Mouse (Mus musculus): ENCODE results near the gene Lrrc3c. TPM values are rescaled to one million over a fixed set of nuclear protein-coding genes. Genes with fewer than 3 reads are reported as not detected.

Lrrc3c gene
- polyA plus RNA-seq (2012; rRNA removed), result not detected in 2 replicates

GRCm38 (mm10) chr11:98597991-98598390 lies at the start of gene Lrrc3c:
Gene Lrrc3c (plus strand): TSS chr11:98598291.

GRCm38 (mm10) chr11:98550975-98551828 lies 46.9 kb upstream of the Lrrc3c start, which contains the start of gene Zpbp2:
Gene Zpbp2 (plus strand): TSS chr11:98551097.

GRCm38 (mm10) chr11:98586892-98587563 lies 11.1 kb upstream of the Lrrc3c start, which contains the start of gene Ormdl3:
Gene Ormdl3 (minus strand): TSS chr11:98587368.

GRCm38 (mm10) chr11:98625611-98626410 lies 27.7 kb downstream of the Lrrc3c start, which contains the start of the genes Gm12355 and Gsdma3:
Gene Gm12355 (minus strand): TSS chr11:98625661.
Gene Gsdma3 (plus strand): TSS chr11:98626360.

GRCm38 (mm10) chr11:98646459-98646858 lies 48.4 kb downstream of the Lrrc3c start, which contains the start of gene Gsdma2:
Gene Gsdma2 (plus strand): TSS chr11:98646759.

Other genes with a start within 250 kb of the Lrrc3c start
- 31.9 and 53.0 TPM in 2 replicates for gene Ppp1r1b, start 249.9 kb upstream of the Lrrc3c start, polyA plus RNA-seq (2012; rRNA removed)
- 48.4 and 53.8 TPM in 2 replicates for gene Stard3, start 239.9 kb upstream of the Lrrc3c start, polyA plus RNA-seq (2012; rRNA removed)
- gene Tcap, start 214.5 kb upstream of the Lrrc3c start, polyA plus RNA-seq (2012; rRNA removed), result 32.7 and 42.1 TPM in 2 replicates
- 0.16 TPM in 1 of 2 replicates, not detected in the other for gene Pnmt, start 211.8 kb upstream of the Lrrc3c start, polyA plus RNA-seq (2012; rRNA removed)
- 17.5 and 17.6 TPM in 2 replicates for gene Pgap3, start 197.8 kb upstream of the Lrrc3c start, polyA plus RNA-seq (2012; rRNA removed)
- gene Erbb2, start 185.8 kb upstream of the Lrrc3c start, polyA plus RNA-seq (2012; rRNA removed), result 31.2 and 35.3 TPM in 2 replicates
- gene Mien1, start 159.3 kb upstream of the Lrrc3c start, polyA plus RNA-seq (2012; rRNA removed), result 22.9 and 23.3 TPM in 2 replicates
- gene Grb7, start 151.9 kb upstream of the Lrrc3c start, polyA plus RNA-seq (2012; rRNA removed), result 30.1 and 30.4 TPM in 2 replicates
- gene Ikzf3, start 52.3 kb upstream of the Lrrc3c start, polyA plus RNA-seq (2012; rRNA removed), result 0.21 and 0.39 TPM in 2 replicates
- not detected in 2 replicates for gene Zpbp2, start 47.2 kb upstream of the Lrrc3c start, polyA plus RNA-seq (2012; rRNA removed)
- gene Ormdl3, start 10.9 kb upstream of the Lrrc3c start, polyA plus RNA-seq (2012; rRNA removed), result 25.0 and 29.7 TPM in 2 replicates
- not detected in 2 replicates for gene Gm12355, start 27.4 kb downstream of the Lrrc3c start, polyA plus RNA-seq (2012; rRNA removed)
- gene Gsdma3, start 28.1 kb downstream of the Lrrc3c start, polyA plus RNA-seq (2012; rRNA removed), result 0.05 TPM in 1 of 2 replicates, not detected in the other
- 1,555 and 1,561 TPM in 2 replicates for gene Gsdma2, start 48.5 kb downstream of the Lrrc3c start, polyA plus RNA-seq (2012; rRNA removed)
- 10.1 and 13.1 TPM in 2 replicates for gene Gsdma, start 66.1 kb downstream of the Lrrc3c start, polyA plus RNA-seq (2012; rRNA removed)
- 80.1 and 85.7 TPM in 2 replicates for gene Psmd3, start 84.3 kb downstream of the Lrrc3c start, polyA plus RNA-seq (2012; rRNA removed)
- gene Csf3, start 103.0 kb downstream of the Lrrc3c start, polyA plus RNA-seq (2012; rRNA removed), result 0.05 and 0.17 TPM in 2 replicates
- 39.7 and 42.3 TPM in 2 replicates for gene Med24, start 131.1 kb downstream of the Lrrc3c start, polyA plus RNA-seq (2012; rRNA removed)
- 39.6 and 53.6 TPM in 2 replicates for gene Thra, start 142.3 kb downstream of the Lrrc3c start, polyA plus RNA-seq (2012; rRNA removed)
- 41.8 and 51.0 TPM in 2 replicates for gene Nr1d1, start 177.0 kb downstream of the Lrrc3c start, polyA plus RNA-seq (2012; rRNA removed)
- 13.0 and 27.7 TPM in 2 replicates for gene Msl1, start 197.2 kb downstream of the Lrrc3c start, polyA plus RNA-seq (2012; rRNA removed)
- 12.8 and 15.0 TPM in 2 replicates for gene Casc3, start 206.6 kb downstream of the Lrrc3c start, polyA plus RNA-seq (2012; rRNA removed)
- 27.1 and 44.2 TPM in 2 replicates for gene Rapgefl1, start 238.5 kb downstream of the Lrrc3c start, polyA plus RNA-seq (2012; rRNA removed)